Mouse (Mus musculus) limb, embryonic 14.5 days (tissue): ENCODE measurements around the gene Gm12248. TPM values are rescaled to one million over a fixed set of nuclear protein-coding genes. Genes with fewer than 3 reads are reported as not detected.
A peak's percentile ranks its signal among the peaks of the same experiment; 100 is the strongest.

Experiments
- ATAC-seq: fragments of 200-750 bp; cut with Nextera tagmentation; 2 replicates; pipeline ENCODE4 v1.8.0; 2017; ENCODE audit warnings: low read depth, moderate number of reproducible peaks, moderate TSS enrichment; ENCODE audit not compliant: low FRiP score
- DNase-seq: peaks from one replicate; pipeline ENCODE4 v3.0.0-alpha.2; 2015; ENCODE audit warnings: low spot score
- H3K27ac ChIP-seq: fragments of 300-500 bp; sonication (generic); replicated peaks from 2 replicates; pipeline ENCODE4 v1.5.1; 2014; ENCODE audit warnings: low read depth, mild to moderate bottlenecking, low read length, moderate library complexity, mixed read lengths
- H3K27me3 ChIP-seq: fragments of 300-500 bp; sonication (generic); 2 replicates; pipeline ENCODE4 v1.6.1; 2014; ENCODE audit warnings: low read length, mixed read lengths; ENCODE audit not compliant: control insufficient read depth, insufficient read depth
- H3K36me3 ChIP-seq: fragments of 300-500 bp; sonication (generic); 2 replicates; pipeline ENCODE4 v1.6.1; 2014; ENCODE audit warnings: mild to moderate bottlenecking, low read length, moderate library complexity, mixed read lengths; ENCODE audit not compliant: control insufficient read depth, insufficient read depth
- H3K4me1 ChIP-seq: fragments of 300-500 bp; sonication (generic); 2 replicates; pipeline ENCODE4 v1.6.1; 2014; ENCODE audit warnings: antibody characterized with exemption, low read length, mixed read lengths; ENCODE audit not compliant: control insufficient read depth, insufficient read depth
- H3K4me2 ChIP-seq: fragments of 300-500 bp; sonication (generic); replicated peaks from 2 replicates; pipeline ENCODE4 v1.6.1; 2014; ENCODE audit warnings: low read depth, mild to moderate bottlenecking, low read length, moderate library complexity; ENCODE audit not compliant: severe bottlenecking
- H3K4me3 ChIP-seq: fragments of 300-500 bp; sonication (generic); replicated peaks from 2 replicates; pipeline ENCODE4 v1.5.1; 2014; ENCODE audit warnings: low read length
- H3K9ac ChIP-seq: fragments of 300-500 bp; sonication (generic); 2 replicates; pipeline ENCODE4 v1.6.1; 2014; ENCODE audit warnings: mild to moderate bottlenecking, low read depth, low read length, moderate library complexity; ENCODE audit not compliant: severe bottlenecking
- H3K9me3 ChIP-seq: fragments of 300-500 bp; sonication (generic); 2 replicates; pipeline ENCODE4 v1.6.1; 2016; ENCODE audit warnings: low read length; ENCODE audit not compliant: control insufficient read depth
- POLR2A ChIP-seq: fragments of 200-500 bp; IDR thresholded peaks from 2 replicates; pipeline ENCODE4 v1.8.0; 2012; ENCODE audit warnings: inconsistent platforms, mild to moderate bottlenecking, moderate library complexity, borderline replicate concordance; ENCODE audit not compliant: insufficient read depth, insufficient read length; ENCODE audit errors: extremely low read depth
- WGBS: fragments of 180-500 bp; shearing (Covaris S2); extraction: QIAGEN DNeasy Blood & Tissue Kit; methylation state at CpG from one replicate; pipeline ENCODE4 v1.1.7; 2014; 5-methylcytosine and 5-hydroxymethylcytosine counted together
- polyA plus RNA-seq, 2 experiments: library from polyadenylated mRNA; depleted of rRNA in 1 of 2; stranded (reverse) in 1 of 2; unstranded in 1 of 2; fragments of >200 nt; fragmentation: Nextera tagmentation in 1 of 2; extraction: Ambion mirVana in 1 of 2; gene quantifications; 2 replicates each; pipeline versions ENCODE4 v1.2.1 to v1.2.3; 2012 to 2014

Gene Gm12248
- polyA plus RNA-seq, 2 experiments, result not detected

DNA sequence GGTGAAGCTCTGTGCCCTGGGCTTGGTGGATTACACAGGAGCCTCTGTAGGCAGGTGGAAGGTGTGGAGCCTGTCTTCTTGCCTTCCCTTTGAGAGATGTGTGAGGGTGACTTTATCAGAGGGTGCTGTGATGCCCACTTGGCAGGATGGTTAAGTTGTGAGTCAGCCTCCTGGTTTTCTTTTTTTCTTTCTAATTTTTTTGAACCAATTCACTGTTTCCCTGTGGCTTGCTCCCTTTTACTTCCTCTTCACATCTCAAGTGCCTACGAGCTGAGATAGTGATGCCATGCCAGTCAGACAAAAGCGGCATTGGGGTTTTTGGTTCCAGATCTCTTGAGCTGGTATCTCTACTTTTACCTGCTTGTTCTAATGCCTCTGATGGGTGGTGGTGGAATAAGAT, 68.3 kb downstream of the Gm12248 start:
- ATAC-seq, result no peak
- Histone ChIP-seq H3K36me3 (no peaks in the 10 kb centered on the region), H3K4me1 (peaks cover 18% of the 10 kb centered on the region), H3K9ac (no peak overlapping the region), H3K9me3 (no peaks in the 10 kb centered on the region), H3K27ac (no peak overlapping the region), H3K4me2 (no peak overlapping the region), H3K27me3 (no peaks in the 10 kb centered on the region), H3K4me3 (no peak overlapping the region)
- no peak for DNase-seq
- 81% methylated on average over 2 of the region's 2 CpGs for WGBS
- no peak for TF ChIP-seq POLR2A

DNA sequence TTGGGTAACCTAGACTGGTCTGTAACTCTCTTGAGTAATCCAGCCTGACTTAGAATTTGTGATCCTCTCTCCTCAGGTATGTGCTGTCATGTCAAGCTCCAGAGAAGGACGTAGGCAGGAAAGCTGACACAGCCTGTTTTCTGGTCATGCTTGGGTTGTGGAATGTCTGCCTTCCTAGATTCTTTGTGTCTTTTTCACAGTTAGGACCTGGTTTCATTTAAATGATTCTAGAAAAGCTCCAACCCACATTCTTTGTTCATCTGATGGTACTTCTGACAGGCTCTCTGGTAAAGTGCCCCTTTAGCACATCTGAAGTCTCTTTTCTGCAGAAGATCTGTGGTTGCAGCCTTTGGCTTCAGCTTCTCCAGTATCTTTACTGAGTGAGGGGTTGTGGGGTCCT, 68.7 kb downstream of the Gm12248 start:
- H3K4me1 ChIP-seq, result peaks cover 18% of the 10 kb centered on the region
- no peaks in the 10 kb centered on the region for H3K36me3 ChIP-seq
- DNase-seq (no peak), ATAC-seq (no peak)
- TF ChIP-seq POLR2A, result no peak
- H3K9ac ChIP-seq, result no peak overlapping the region
- WGBS, result 67% methylated on average over 1 of the region's 1 CpGs
- H3K4me2 ChIP-seq, result no peak overlapping the region
- no peaks in the 10 kb centered on the region for H3K9me3 ChIP-seq
- H3K27me3 ChIP-seq, result no peaks in the 10 kb centered on the region
- H3K27ac ChIP-seq, result no peak overlapping the region
- H3K4me3 ChIP-seq, result no peak overlapping the region

DNA sequence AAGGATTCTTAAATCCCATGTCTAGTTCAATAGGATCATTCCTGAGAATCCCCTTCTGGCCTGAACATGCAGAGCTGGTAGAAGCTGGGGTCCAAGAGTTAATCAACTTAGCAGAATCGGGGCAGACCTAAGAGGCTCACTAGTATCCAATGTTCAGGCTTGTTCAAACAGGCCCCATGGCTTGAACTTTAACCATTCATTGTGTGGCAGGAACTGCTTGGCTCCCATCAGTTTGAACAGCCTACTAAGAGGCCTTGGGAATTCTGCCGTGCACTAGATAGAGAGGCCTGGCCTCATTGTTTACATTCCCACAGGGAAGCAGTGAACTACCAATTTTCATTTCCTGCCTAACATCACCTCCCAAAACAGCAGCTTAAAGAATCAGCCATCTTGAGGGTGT, 71.3 kb downstream of the Gm12248 start:
- 27% methylated on average over 2 of the region's 2 CpGs for WGBS
- Histone ChIP-seq H3K4me3 (no peak overlapping the region), H3K9me3 (no peaks in the 10 kb centered on the region), H3K27ac (peak overlapping the region; percentile 27; the same call in 1 of the 2 replicates), H3K9ac (no peak overlapping the region), H3K36me3 (no peaks in the 10 kb centered on the region), H3K4me2 (no peak overlapping the region), H3K4me1 (peaks cover 33% of the 10 kb centered on the region), H3K27me3 (no peaks in the 10 kb centered on the region)
- no peak for DNase-seq
- no peak for ATAC-seq
- TF ChIP-seq POLR2A, result no peak

DNA sequence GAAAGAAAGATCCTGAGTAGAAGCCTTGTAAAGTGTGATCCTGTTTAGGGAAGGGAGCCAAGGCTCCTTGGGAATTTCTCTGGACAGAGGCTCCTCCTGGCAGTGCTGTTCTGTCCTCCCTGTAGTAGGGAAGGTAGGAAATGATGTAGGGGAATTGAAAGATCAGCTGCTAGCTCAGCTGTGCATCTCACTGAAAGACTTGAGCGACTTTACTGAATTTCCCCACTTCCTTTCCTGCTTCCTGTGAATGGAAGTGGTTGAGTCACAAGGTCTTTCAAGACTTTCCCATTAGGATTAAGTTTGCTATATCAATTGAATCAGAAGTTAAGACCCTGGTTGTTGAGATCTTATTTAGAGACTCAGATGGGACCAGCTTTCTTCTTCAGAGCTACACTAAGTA, 71.8 kb downstream of the Gm12248 start:
- WGBS, result 63% methylated on average over 1 of the region's 1 CpGs
- no peak for TF ChIP-seq POLR2A
- no peak for ATAC-seq
- H3K27ac ChIP-seq, result no peak overlapping the region
- no peak for DNase-seq
- H3K4me1 ChIP-seq, result peaks cover 38% of the 10 kb centered on the region
- H3K9me3 ChIP-seq, result no peaks in the 10 kb centered on the region
- no peaks in the 10 kb centered on the region for H3K36me3 ChIP-seq
- no peak overlapping the region for H3K9ac ChIP-seq
- H3K4me3 ChIP-seq, result no peak overlapping the region
- H3K27me3 ChIP-seq, result no peaks in the 10 kb centered on the region
- H3K4me2 ChIP-seq, result no peak overlapping the region

DNA sequence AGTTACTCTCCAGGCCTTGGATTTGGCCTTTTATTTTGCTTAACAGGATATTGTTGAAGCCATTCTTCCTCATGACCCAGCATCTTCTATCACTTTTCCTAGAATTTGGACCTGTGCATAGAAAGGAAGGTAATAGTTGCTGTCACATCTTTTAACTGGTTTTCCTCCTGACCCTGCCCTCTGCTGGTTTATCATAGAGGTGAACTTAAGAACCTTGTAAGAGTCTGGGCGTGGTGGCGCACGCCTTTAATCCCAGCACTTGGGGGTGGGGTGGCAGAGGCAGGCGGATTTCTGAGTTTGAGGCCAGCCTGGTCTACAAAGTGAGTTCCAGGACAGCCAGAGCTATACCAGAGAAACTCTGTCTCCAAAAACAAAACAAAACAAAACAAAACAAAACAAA, 74.2 kb downstream of the Gm12248 start:
- no peak for TF ChIP-seq POLR2A
- Histone ChIP-seq H3K9ac (no peak overlapping the region), H3K4me3 (no peak overlapping the region), H3K9me3 (no peaks in the 10 kb centered on the region), H3K4me1 (peaks cover 49% of the 10 kb centered on the region), H3K36me3 (no peaks in the 10 kb centered on the region), H3K27me3 (no peaks in the 10 kb centered on the region), H3K4me2 (no peak overlapping the region), H3K27ac (no peak overlapping the region)
- ATAC-seq, result no peak
- no peak for DNase-seq
- 90% methylated on average over 4 of the region's 4 CpGs for WGBS

DNA sequence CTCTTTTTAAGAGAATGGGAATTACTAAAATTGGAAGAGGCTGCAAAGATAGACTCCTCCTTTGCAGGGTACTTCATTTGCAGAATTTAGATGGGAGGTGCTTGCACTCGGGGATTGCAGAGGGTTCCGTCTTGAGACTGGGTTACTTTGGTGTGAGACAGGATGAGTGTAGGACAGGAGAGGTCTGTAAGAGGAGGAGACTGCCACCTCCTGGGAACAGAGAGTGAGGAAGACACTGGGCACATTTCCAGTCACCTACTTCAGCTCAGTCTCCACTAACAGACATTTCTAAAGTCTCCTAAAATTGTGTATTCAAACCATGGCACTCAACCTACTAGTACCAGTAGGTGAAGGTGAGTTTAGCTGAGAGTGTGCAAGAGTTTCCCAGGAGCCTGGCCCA, 74.6 kb downstream of the Gm12248 start:
- WGBS, result 69% methylated on average over 2 of the region's 2 CpGs
- DNase-seq, result no peak
- no peak overlapping the region for H3K4me2 ChIP-seq
- peaks cover 49% of the 10 kb centered on the region for H3K4me1 ChIP-seq
- ATAC-seq, result no peak
- no peaks in the 10 kb centered on the region for H3K36me3 ChIP-seq
- no peaks in the 10 kb centered on the region for H3K27me3 ChIP-seq
- H3K4me3 ChIP-seq, result no peak overlapping the region
- H3K9ac ChIP-seq, result no peak overlapping the region
- no peak for TF ChIP-seq POLR2A
- no peak overlapping the region for H3K27ac ChIP-seq
- no peaks in the 10 kb centered on the region for H3K9me3 ChIP-seq
